Mouse (Mus musculus) forebrain, embryonic 14.5 days (tissue): Measurements from ENCODE around the gene 1110002E22Rik. TPM values are rescaled to one million over a fixed set of nuclear protein-coding genes. Genes with fewer than 3 reads are reported as not detected.
A peak's percentile ranks its signal among the peaks of the same experiment; 100 is the strongest.

Experiments
- ATAC-seq: fragments of 200-750 bp; cut with Nextera tagmentation; 2 replicates; pipeline ENCODE4 v1.8.0; 2017; ENCODE audit warnings: mild to moderate bottlenecking, moderate library complexity
- DNase-seq: peaks from one replicate; pipeline ENCODE4 v3.0.0-alpha.2; 2015; ENCODE audit warnings: low spot score
- H3K27ac ChIP-seq: fragments of 300-500 bp; sonication (generic); 2 replicates; pipeline ENCODE4 v1.5.1; 2014; ENCODE audit warnings: low read depth, mild to moderate bottlenecking, control low read depth, low read length, moderate library complexity
- H3K27me3 ChIP-seq: fragments of 300-500 bp; sonication (generic); replicated peaks from 2 replicates; pipeline ENCODE4 v1.6.1; 2014; ENCODE audit warnings: low read length, control low read depth, mixed read lengths; ENCODE audit not compliant: control insufficient read depth, insufficient read depth
- H3K36me3 ChIP-seq: fragments of 300-500 bp; sonication (generic); 2 replicates; pipeline ENCODE4 v1.6.1; 2014; ENCODE audit warnings: low read length, control low read depth; ENCODE audit not compliant: control insufficient read depth, insufficient read depth
- H3K4me1 ChIP-seq: fragments of 300-500 bp; sonication (generic); 2 replicates; pipeline ENCODE4 v1.6.1; 2014; ENCODE audit warnings: antibody characterized with exemption, low read length, control low read depth; ENCODE audit not compliant: control insufficient read depth, insufficient read depth
- H3K4me2 ChIP-seq: fragments of 300-500 bp; sonication (generic); 2 replicates; pipeline ENCODE4 v1.6.1; 2014; ENCODE audit warnings: mild to moderate bottlenecking, control low read depth, low read length
- H3K4me3 ChIP-seq: fragments of 300-500 bp; sonication (generic); 2 replicates; pipeline ENCODE4 v1.5.1; 2014; ENCODE audit warnings: low read depth, low read length, control low read depth
- H3K9ac ChIP-seq: fragments of 300-500 bp; sonication (generic); 2 replicates; pipeline ENCODE4 v1.6.1; 2014; ENCODE audit warnings: mild to moderate bottlenecking, low read length, control low read depth, moderate library complexity
- H3K9me3 ChIP-seq: fragments of 300-500 bp; sonication (generic); replicated peaks from 2 replicates; pipeline ENCODE4 v1.6.1; 2016; ENCODE audit warnings: low read length, control low read depth, mixed read lengths; ENCODE audit not compliant: control insufficient read depth
- WGBS: fragments of 180-500 bp; shearing (Covaris S2); extraction: QIAGEN DNeasy Blood & Tissue Kit; methylation state at CpG from one replicate; pipeline ENCODE4 v1.1.7; 2014; 5-methylcytosine and 5-hydroxymethylcytosine counted together
- polyA plus RNA-seq: library from polyadenylated mRNA; unstranded; fragments of >200 nt; fragmentation: Nextera tagmentation; extraction: Ambion mirVana; gene quantifications from 2 replicates; pipeline ENCODE4 v1.2.1, GENCODE M21; 2014

The 1110002E22Rik gene
- polyA plus RNA-seq, 1 experiment from 2014 or later: 0.03 TPM

DNA sequence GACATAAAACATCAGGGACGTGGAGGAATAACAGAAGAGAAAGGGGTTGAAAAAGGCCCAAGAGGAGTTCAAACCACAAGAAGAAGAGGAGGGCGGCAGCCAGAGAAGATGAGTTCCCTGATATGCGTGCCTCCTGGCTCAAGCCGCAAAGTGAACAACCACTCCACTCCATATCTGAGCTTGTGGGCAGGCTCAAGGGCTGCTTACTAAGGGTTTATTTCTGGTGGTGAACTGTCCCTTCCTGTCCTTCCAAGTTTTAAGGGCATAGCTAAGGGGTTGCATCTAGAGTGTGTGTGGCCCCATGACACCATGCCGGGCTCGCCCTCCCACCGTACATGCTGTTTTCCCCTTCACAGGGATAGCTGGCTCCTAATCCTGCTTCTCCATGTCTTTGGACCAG is 4.4 kb upstream of the 1110002E22Rik start:
- ATAC-seq: no peak

DNA sequence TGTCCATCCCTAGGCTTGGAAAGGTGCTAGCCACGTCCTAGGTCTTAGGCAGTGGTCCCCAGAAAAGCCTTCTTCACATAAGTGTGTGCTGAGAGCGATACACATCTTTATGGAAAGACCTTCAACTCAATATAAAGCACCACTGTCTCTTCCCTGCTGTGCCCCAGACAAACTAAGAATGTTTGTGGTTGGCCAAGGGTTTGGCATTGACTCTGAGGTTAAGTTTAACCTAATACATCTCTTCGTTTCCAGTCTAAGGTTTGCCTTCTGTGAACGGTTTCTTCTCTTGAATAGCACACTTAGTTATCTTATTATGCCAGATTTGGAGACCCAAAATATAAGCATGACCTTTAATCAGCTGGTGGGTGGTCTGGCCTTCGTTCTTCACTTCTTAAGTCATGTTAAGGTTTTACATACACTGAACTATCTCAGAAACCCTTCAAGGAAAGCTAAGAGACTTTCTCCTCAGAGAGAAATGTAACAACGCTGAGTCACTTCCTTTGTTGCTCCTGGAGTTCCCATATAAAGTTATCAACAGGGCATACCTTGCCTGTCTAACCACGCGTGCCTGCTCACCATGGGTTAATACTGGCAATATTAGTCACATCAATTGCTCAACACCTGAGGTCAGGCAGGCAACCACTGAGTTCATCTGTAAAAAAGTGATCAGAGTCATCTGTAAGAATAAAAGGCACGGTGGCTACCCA is 3.5 kb upstream of the 1110002E22Rik start:
- Histone ChIP-seq H3K36me3 (no peaks in the 10 kb centered on the region), H3K4me1 (no peaks in the 10 kb centered on the region; the same call in 1 of the 2 replicates), H3K9me3 (no peaks in the 10 kb centered on the region), H3K4me2 (no peak overlapping the region), H3K4me3 (no peak overlapping the region), H3K9ac (no peak overlapping the region), H3K27me3 (no peaks in the 10 kb centered on the region), H3K27ac (no peak overlapping the region)
- DNase-seq (no peak), ATAC-seq (no peak)
- WGBS: 93% methylated on average over 9 of the region's 9 CpGs

More for the DNA sequence above, 4.4 kb upstream of the 1110002E22Rik start:
- Histone ChIP-seq H3K27ac (no peak overlapping the region), H3K4me1 (no peaks in the 10 kb centered on the region), H3K36me3 (no peaks in the 10 kb centered on the region), H3K9ac (no peak overlapping the region), H3K9me3 (no peaks in the 10 kb centered on the region), H3K4me2 (no peak overlapping the region), H3K27me3 (no peaks in the 10 kb centered on the region), H3K4me3 (no peak overlapping the region)
- DNase-seq: no peak
- WGBS: 93% methylated on average over 7 of the region's 7 CpGs

DNA sequence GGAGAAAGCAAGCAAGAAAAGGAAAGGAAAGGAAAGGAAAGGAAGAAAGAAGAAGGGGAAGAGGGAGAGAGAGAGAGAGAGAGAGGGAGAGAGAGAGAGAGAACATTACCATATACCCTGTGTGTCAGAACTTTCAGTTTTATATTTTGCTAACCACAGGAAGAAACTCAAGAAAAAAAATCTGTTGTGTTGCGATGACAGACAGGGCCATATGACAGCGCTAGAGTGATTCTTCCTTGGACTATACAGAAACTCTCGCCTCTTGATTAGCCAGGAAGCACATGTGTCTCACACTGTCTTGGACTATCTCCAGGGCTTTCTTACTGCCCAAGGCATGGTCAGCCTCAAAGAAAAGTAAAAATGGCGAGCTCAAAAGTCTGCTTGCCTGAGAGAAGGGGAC is 2.2 kb upstream of the 1110002E22Rik start:
- Histone ChIP-seq H3K9me3 (no peaks in the 10 kb centered on the region), H3K4me3 (no peak overlapping the region), H3K4me2 (no peak overlapping the region), H3K9ac (no peak overlapping the region), H3K36me3 (no peaks in the 10 kb centered on the region), H3K4me1 (peaks cover 4% of the 10 kb centered on the region), H3K27ac (no peak overlapping the region), H3K27me3 (no peaks in the 10 kb centered on the region)
- WGBS: 90% methylated on average over 4 of the region's 4 CpGs
- ATAC-seq (no peak), DNase-seq (no peak)

DNA sequence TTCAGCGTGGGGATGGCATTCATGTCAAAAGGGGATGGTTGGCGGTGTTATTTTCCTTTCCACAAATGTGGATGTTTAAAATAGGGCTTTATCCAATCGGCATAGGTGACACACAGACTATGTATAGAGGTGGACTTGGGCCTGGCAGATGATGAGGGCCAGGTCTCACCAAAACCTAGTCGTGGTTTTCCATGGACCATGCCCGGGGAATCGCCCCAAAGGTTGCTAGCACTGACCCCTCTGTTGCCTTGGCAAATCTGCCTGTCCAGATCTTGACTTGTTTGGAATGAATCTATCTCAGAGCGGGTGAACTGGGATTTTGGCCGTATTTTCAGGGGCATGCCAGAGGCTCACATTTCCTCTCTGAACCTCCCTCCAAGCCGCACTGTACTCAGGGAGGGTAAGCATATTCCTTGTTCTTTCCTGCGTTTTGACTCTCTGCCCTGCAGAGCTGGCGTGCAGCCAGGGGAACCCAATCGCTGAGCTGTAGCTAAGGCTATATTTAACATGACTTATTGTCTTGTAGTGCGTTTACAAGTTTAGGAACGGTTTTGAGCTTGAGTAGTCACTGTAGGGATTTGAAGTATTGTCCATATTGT is 1.0 kb upstream of the 1110002E22Rik start:
- no peak overlapping the region for H3K27ac ChIP-seq
- ATAC-seq: no peak

DNA sequence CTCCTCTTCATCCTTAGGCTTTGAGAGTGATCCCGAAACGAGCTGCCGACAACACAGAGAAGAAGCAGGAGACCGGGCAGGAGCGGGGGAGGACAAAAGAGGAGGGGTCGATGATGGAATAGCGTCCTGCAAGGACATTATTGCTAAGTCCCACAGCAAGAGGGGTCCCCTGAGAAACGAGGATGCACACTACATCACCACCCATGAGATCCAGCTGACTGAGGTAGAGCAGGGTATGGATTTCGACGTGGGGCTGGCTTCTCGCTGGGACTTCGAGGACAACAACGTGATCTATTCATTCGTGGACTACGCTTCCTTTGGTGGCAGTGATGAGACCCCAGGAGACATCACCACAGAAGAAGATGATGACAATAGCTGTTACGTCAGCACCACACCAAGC is 1.1 kb downstream of the 1110002E22Rik start:
- H3K27me3 ChIP-seq: no peaks in the 10 kb centered on the region
- ATAC-seq (0 out of 2 replicates have a peak, but pooled peaks have one; percentile 3), DNase-seq (no peak)
- no peak overlapping the region for H3K27ac ChIP-seq
- H3K9me3 ChIP-seq: no peaks in the 10 kb centered on the region
- H3K9ac ChIP-seq: no peak overlapping the region
- H3K4me1 ChIP-seq: peaks cover 4% of the 10 kb centered on the region
- H3K4me3 ChIP-seq: no peak overlapping the region
- 90% methylated on average over 16 of the region's 16 CpGs for WGBS
- no peak overlapping the region for H3K4me2 ChIP-seq
- no peaks in the 10 kb centered on the region for H3K36me3 ChIP-seq

More for the DNA sequence above, 1.0 kb upstream of the 1110002E22Rik start:
- DNase-seq: peak; percentile 50
- Histone ChIP-seq H3K4me3 (no peak overlapping the region), H3K4me2 (no peak overlapping the region), H3K9me3 (no peaks in the 10 kb centered on the region), H3K4me1 (peaks cover 4% of the 10 kb centered on the region), H3K9ac (no peak overlapping the region), H3K27me3 (no peaks in the 10 kb centered on the region), H3K36me3 (no peaks in the 10 kb centered on the region)
- 59% methylated on average over 14 of the region's 14 CpGs for WGBS

DNA sequence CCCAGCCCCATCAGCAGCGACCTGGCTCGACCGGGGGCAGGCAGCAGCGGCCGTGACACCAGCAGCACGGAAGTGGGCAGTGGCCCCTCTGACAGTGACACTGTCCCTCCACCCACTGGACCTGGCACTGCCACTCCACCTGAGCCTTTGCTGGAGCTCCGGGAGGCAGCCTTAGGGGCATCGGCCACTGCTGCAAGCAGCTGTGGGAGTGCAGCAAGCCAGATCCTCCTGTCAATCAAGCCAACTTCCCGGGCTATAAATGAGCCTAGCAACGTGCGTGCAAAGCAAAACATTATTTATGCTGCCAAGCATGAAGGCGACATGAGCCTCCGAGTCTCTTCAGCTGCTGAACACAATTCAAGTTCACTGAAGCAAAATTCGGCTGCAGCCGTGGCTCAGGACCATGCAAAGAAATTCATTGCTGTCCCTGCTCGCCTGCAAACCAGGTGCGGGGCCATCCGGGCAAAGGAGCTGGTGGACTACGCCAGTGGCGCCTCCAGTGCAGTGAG is 1.6 kb downstream of the 1110002E22Rik start:
- Histone ChIP-seq H3K9ac (no peak overlapping the region), H3K27ac (0 out of 2 replicates have a peak overlapping the region, but pooled peaks have one; percentile 9), H3K9me3 (no peaks in the 10 kb centered on the region), H3K27me3 (no peaks in the 10 kb centered on the region), H3K4me3 (no peak overlapping the region), H3K4me2 (no peak overlapping the region), H3K4me1 (peaks cover 4% of the 10 kb centered on the region), H3K36me3 (no peaks in the 10 kb centered on the region)
- peak; percentile 62 for ATAC-seq
- 65% methylated on average over 20 of the region's 20 CpGs for WGBS
- peak; percentile 73 for DNase-seq

DNA sequence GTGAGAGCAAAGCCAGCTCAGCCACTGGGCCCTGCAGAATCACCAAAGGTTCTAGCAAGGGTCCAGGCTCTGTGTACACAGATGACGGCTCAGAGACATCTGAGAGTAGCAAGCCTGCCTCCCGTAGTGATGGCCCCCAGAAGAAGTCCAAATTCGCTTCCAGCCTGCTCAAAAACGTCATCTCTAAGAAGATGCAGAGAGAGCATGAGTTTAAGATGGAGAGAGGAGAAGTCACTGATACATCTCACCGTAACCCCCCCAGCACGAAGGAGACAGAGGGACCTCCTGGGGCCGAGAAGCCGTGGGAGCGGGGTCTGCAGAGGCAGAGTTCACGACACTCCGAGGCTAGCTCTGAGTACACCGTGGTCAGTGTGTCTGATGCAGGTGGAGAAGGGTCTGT is 2.4 kb downstream of the 1110002E22Rik start, which contains the start of gene Gm5105:
Gene Gm5105, minus strand, starts transcription at position 101 of the 400 bp plus-strand sequence.
- ATAC-seq (no peak), DNase-seq (no peak)
- H3K27ac ChIP-seq: 0 out of 2 replicates have a peak within 1 kb of the TSS, but pooled peaks have one; percentile 9
- no peaks in the 10 kb centered on the region for H3K27me3 ChIP-seq
- peaks cover 4% of the 10 kb centered on the region for H3K4me1 ChIP-seq
- H3K9me3 ChIP-seq: no peaks in the 10 kb centered on the region
- H3K4me3 ChIP-seq: no peak within 1 kb of the TSS
- WGBS: 94% methylated on average over 12 of the region's 12 CpGs
- H3K36me3 ChIP-seq: no peaks in the 10 kb centered on the region
- no peak within 1 kb of the TSS for H3K4me2 ChIP-seq
- H3K9ac ChIP-seq: no peak within 1 kb of the TSS

DNA sequence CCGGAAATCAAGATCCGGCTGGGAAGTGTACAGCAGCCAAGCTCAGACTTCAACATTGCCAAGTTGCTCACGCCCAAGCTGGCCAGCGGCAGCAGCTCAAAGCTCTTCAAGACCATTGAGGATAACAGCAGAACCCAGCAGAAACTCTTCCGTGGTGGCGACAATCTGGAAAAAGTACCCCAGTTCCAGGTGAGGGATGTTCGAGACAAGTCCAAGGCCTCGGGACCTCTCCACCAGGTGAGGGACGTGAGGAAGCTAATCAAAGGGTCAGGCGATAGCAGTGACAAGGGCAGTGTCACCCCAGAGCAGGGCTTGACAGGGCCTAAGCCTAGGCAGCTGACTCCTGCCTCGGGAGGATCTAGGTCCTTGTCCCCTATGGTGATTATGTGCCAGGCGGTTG is 3.3 kb downstream of the 1110002E22Rik start:
- no peaks in the 10 kb centered on the region for H3K36me3 ChIP-seq
- no peaks in the 10 kb centered on the region for H3K9me3 ChIP-seq
- DNase-seq (no peak), ATAC-seq (no peak)
- WGBS: 95% methylated on average over 12 of the region's 12 CpGs
- no peak overlapping the region for H3K4me3 ChIP-seq
- H3K4me1 ChIP-seq: peaks cover 4% of the 10 kb centered on the region
- no peak overlapping the region for H3K4me2 ChIP-seq
- no peak overlapping the region for H3K9ac ChIP-seq
- H3K27ac ChIP-seq: no peak overlapping the region
- H3K27me3 ChIP-seq: no peaks in the 10 kb centered on the region
